Mouse (Mus musculus): ENCODE results near the gene Hnrnpa3. TPM values are rescaled to one million over a fixed set of nuclear protein-coding genes. Genes with fewer than 3 reads are reported as not detected.
A peak's percentile ranks its signal among the peaks of the same experiment; 100 is the strongest.
"Not testable (repeated sequence)": the region's sequence is repeated elsewhere in the genome, so short reads cannot be mapped to it uniquely, and the experiment has no call there.

Gene Hnrnpa3
- total and polyA plus RNA-seq, 3 experiments: 215 to 576 (median 509) TPM

DNA sequence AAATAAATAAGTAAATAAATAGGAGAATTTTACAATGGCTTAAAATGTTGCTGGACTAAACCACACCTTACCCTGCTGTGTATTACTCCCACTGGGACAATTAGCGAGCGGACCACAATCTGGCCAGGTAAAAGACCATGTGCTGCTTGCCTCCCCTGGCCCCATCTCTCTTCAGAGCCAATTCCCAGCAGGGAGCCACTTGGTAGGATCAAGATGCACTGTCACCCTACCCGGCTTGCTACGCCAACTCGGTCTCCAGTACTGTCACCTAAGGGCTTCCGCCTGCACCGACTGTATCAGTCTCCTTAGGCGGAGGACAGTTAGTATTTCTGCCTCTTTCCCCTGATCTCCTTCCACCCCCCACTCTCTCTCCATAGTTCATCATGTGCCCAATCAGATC is 30.6 kb upstream of the Hnrnpa3 start:
- DNase-seq (ENCODE audit: low spot score): no peak
- no peak for ATAC-seq (ENCODE audit: extremely low read depth, insufficient number of reproducible peaks, low FRiP score, poor library complexity, severe bottlenecking)
- Histone ChIP-seq H3K4me3 (ENCODE audit: low read depth, low read length) (no peak overlapping the region), H3K4me1 (ENCODE audit: insufficient read depth, low read depth, low read length) (peaks cover 10% of the 10 kb centered on the region), H3K9me3 (replicated peaks) (no peaks in the 10 kb centered on the region), H3K36me3 (replicated peaks) (no peaks in the 10 kb centered on the region), H3K27me3 (ENCODE audit: insufficient read depth, low read length) (peaks cover 10% of the 10 kb centered on the region)
- TF ChIP-seq CTCF (IDR thresholded peaks at IDR 0.05; ENCODE audit: low read depth, low read length) (no peak), POLR2AphosphoS5 (IDR thresholded peaks at IDR 0.05; ENCODE audit: insufficient replicate concordance, low read depth, low read length) (no peak), GATA2 (IDR thresholded peaks at IDR 0.05; ENCODE audit: borderline replicate concordance, low read depth, low read length) (no peak), TAL1 (conservative IDR thresholded peaks at IDR 0.05; ENCODE audit: low read depth, low read length) (no peak), GATA1 (IDR thresholded peaks at IDR 0.05; ENCODE audit: borderline replicate concordance, low read length) (no peak)

GRCm38 (mm10) chr2:75631421-75631820 is 27.6 kb upstream of the Hnrnpa3 start:
- DNase-seq (ENCODE audit: low spot score) (no peak), ATAC-seq (ENCODE audit: extremely low read depth, insufficient number of reproducible peaks, low FRiP score, poor library complexity, severe bottlenecking) (no peak)
- Histone ChIP-seq H3K9me3 (replicated peaks) (no peaks in the 10 kb centered on the region), H3K4me1 (ENCODE audit: insufficient read depth, low read depth, low read length) (peaks cover 14% of the 10 kb centered on the region), H3K4me3 (ENCODE audit: low read depth, low read length) (no peak overlapping the region), H3K36me3 (replicated peaks) (no peaks in the 10 kb centered on the region), H3K27me3 (ENCODE audit: insufficient read depth, low read length) (peaks cover 4% of the 10 kb centered on the region)
- TF ChIP-seq TAL1 (conservative IDR thresholded peaks at IDR 0.05; ENCODE audit: low read depth, low read length) (no peak), GATA1 (IDR thresholded peaks at IDR 0.05; ENCODE audit: borderline replicate concordance, low read length) (no peak), POLR2AphosphoS5 (IDR thresholded peaks at IDR 0.05; ENCODE audit: insufficient replicate concordance, low read depth, low read length) (no peak), GATA2 (IDR thresholded peaks at IDR 0.05; ENCODE audit: borderline replicate concordance, low read depth, low read length) (no peak), CTCF (IDR thresholded peaks at IDR 0.05; ENCODE audit: low read depth, low read length) (no peak)

DNA sequence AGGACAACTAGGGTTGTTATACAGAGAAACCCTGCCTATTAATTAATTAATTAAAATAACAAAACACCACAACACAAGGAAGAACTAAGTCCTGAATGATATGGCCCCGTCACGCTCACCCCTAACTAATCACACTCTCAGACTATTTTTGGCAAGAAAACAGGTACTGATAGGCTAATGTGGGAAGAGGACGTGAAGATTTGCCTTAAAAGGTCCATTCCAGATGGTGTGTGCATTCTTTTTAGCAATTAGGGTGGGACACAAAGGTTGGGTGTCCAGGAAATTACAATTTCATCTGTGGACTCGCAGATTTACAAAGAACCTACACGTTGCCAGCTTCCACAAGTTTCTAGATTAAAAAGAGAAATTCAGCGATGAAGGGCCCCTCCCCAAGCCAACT is 27.0 kb upstream of the Hnrnpa3 start:
- Histone ChIP-seq H3K4me1 (ENCODE audit: insufficient read depth, low read depth, low read length) (peaks cover 18% of the 10 kb centered on the region), H3K4me3 (ENCODE audit: low read depth, low read length) (no peak overlapping the region), H3K36me3 (replicated peaks) (no peaks in the 10 kb centered on the region), H3K27me3 (ENCODE audit: insufficient read depth, low read length) (peaks cover 4% of the 10 kb centered on the region), H3K9me3 (replicated peaks) (no peaks in the 10 kb centered on the region)
- ATAC-seq (ENCODE audit: extremely low read depth, insufficient number of reproducible peaks, low FRiP score, poor library complexity, severe bottlenecking): no peak
- TF ChIP-seq CTCF (IDR thresholded peaks at IDR 0.05; ENCODE audit: low read depth, low read length) (no peak), POLR2AphosphoS5 (IDR thresholded peaks at IDR 0.05; ENCODE audit: insufficient replicate concordance, low read depth, low read length) (no peak), GATA2 (IDR thresholded peaks at IDR 0.05; ENCODE audit: borderline replicate concordance, low read depth, low read length) (no peak), TAL1 (conservative IDR thresholded peaks at IDR 0.05; ENCODE audit: low read depth, low read length) (no peak), GATA1 (IDR thresholded peaks at IDR 0.05; ENCODE audit: borderline replicate concordance, low read length) (no peak)
- no peak for DNase-seq (ENCODE audit: low spot score)

GRCm38 (mm10) chr2:75632721-75633181 is 26.3 kb upstream of the Hnrnpa3 start:
- no peak overlapping the region for H3K4me3 ChIP-seq (ENCODE audit: low read depth, low read length)
- ATAC-seq (ENCODE audit: extremely low read depth, insufficient number of reproducible peaks, low FRiP score, poor library complexity, severe bottlenecking): no peak

DNA sequence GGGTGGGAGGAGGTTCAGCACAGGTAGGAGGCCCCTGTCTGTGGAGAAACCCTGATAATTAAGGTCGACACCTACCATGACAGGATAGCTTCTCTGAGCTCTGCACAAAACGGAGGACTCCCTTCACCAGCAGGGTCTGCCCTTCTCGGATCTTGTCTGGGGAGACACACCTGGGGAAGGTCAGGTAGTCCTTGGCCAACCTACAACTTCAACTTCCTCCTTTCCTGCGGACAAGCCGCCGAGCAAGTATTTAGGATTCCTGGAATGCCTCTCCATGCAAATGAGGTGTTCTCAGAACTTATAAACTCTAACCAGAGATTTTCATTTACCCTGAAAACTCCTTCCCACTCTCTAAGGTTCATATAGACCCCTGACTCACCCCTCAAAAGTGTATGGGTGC is 25.7 kb upstream of the Hnrnpa3 start:
- TF ChIP-seq TAL1 (conservative IDR thresholded peaks at IDR 0.05; ENCODE audit: low read depth, low read length): no peak
- TF ChIP-seq GATA2 (IDR thresholded peaks at IDR 0.05; ENCODE audit: borderline replicate concordance, low read depth, low read length): no peak
- TF ChIP-seq CTCF (IDR thresholded peaks at IDR 0.05; ENCODE audit: low read depth, low read length): no peak
- Histone ChIP-seq H3K4me3 (ENCODE audit: low read depth, low read length) (no peak overlapping the region), H3K4me1 (ENCODE audit: insufficient read depth, low read depth, low read length) (peaks cover 18% of the 10 kb centered on the region), H3K36me3 (replicated peaks) (no peaks in the 10 kb centered on the region), H3K9me3 (replicated peaks) (no peaks in the 10 kb centered on the region), H3K27me3 (ENCODE audit: insufficient read depth, low read length) (peaks cover 4% of the 10 kb centered on the region)
- DNase-seq (ENCODE audit: low spot score) (no peak), ATAC-seq (ENCODE audit: extremely low read depth, insufficient number of reproducible peaks, low FRiP score, poor library complexity, severe bottlenecking) (no peak)

More at GRCm38 (mm10) chr2:75632721-75633181, 26.3 kb upstream of the Hnrnpa3 start:
- DNase-seq (ENCODE audit: low spot score): no peak
- peaks cover 4% of the 10 kb centered on the region for H3K27me3 ChIP-seq (ENCODE audit: insufficient read depth, low read length)
- no peaks in the 10 kb centered on the region for H3K36me3 ChIP-seq (replicated peaks)
- H3K4me1 ChIP-seq (ENCODE audit: insufficient read depth, low read depth, low read length): peaks cover 18% of the 10 kb centered on the region
- TF ChIP-seq GATA1 (IDR thresholded peaks at IDR 0.05; ENCODE audit: borderline replicate concordance, low read length) (no peak), CTCF (IDR thresholded peaks at IDR 0.05; ENCODE audit: low read depth, low read length) (no peak)
- no peaks in the 10 kb centered on the region for H3K9me3 ChIP-seq (replicated peaks)

DNA sequence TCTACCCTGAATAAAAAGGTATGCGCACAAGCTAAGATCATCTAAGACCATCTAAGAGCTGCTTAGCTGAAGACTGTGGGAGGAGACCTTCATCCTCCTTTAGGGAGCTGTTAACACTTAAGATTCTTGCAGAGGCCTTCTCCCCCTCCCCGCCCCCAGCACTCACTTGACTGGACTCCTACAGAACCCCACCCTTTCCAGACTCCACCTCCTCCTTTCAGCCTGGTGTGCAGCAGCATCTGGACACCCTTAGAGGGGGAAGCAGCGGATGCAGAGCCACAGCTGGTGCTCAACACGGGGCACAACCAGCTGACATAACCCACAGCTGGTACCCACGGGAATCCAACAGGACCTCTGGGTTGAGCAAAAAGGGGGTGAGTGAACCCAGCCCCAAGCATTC is 25.3 kb upstream of the Hnrnpa3 start:
- TF ChIP-seq TAL1 (conservative IDR thresholded peaks at IDR 0.05; ENCODE audit: low read depth, low read length): no peak
- ATAC-seq (ENCODE audit: extremely low read depth, insufficient number of reproducible peaks, low FRiP score, poor library complexity, severe bottlenecking) (no peak; the same call in 1 of the 2 replicates), DNase-seq (ENCODE audit: low spot score) (no peak)
- Histone ChIP-seq H3K36me3 (replicated peaks) (no peaks in the 10 kb centered on the region), H3K27me3 (ENCODE audit: insufficient read depth, low read length) (no peaks in the 10 kb centered on the region; the same call in none of the 2 replicates), H3K9me3 (replicated peaks) (no peaks in the 10 kb centered on the region), H3K4me1 (ENCODE audit: insufficient read depth, low read depth, low read length) (peaks cover 18% of the 10 kb centered on the region), H3K4me3 (ENCODE audit: low read depth, low read length) (peak overlapping the region; percentile 48; the same call in 1 of the 2 replicates)

DNA sequence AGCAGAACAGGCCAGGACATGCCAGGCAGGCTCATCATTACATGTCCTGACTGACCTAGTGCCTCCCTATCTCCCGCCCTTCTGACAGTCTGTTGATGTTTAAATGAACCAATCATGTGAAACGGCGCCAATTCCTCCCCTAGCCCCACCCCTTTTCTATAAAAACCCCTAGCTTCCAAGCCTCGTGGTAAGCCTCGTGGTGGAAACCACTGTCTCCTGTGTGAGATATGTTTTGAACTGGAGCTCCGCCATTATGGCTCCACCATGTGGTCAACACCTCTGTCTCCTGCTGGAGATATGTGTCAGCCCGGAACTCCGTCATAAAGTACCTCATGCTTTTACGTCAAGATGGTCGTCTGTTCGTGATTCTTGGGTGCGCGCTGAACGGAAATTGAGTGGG is 24.6 kb upstream of the Hnrnpa3 start:
- ATAC-seq (ENCODE audit: extremely low read depth, insufficient number of reproducible peaks, low FRiP score, poor library complexity, severe bottlenecking); H3K9me3 ChIP-seq (replicated peaks); H3K27me3 ChIP-seq (ENCODE audit: insufficient read depth, low read length); DNase-seq (ENCODE audit: low spot score); H3K36me3 ChIP-seq (replicated peaks); H3K4me3 ChIP-seq (ENCODE audit: low read depth, low read length): not testable (repeated sequence)
- peaks cover 18% of the 10 kb centered on the region for H3K4me1 ChIP-seq (ENCODE audit: insufficient read depth, low read depth, low read length)

Data from G1E (cell line).